Mouse (Mus musculus) liver, embryonic 14.5 days (tissue): ENCODE data around the gene Ppp2r1b. TPM values are rescaled to one million over a fixed set of nuclear protein-coding genes. Genes with fewer than 3 reads are reported as not detected.

Source experiments
- ATAC-seq: fragments of 200-750 bp; cut with Nextera tagmentation; 2 replicates; pipeline ENCODE4 v1.8.0; 2017; ENCODE audit warnings: moderate number of reproducible peaks, mild to moderate bottlenecking, moderate library complexity; ENCODE audit not compliant: insufficient read depth
- DNase-seq, 3 experiments: peaks; one replicate each; pipeline ENCODE4 v3.0.0-alpha.2; 2012 to 2013; ENCODE audit warnings: low read depth in 3 of 3, low spot score in 3 of 3
- H3K27ac ChIP-seq: fragments of 300-500 bp; sonication (generic); 2 replicates; pipeline ENCODE4 v1.5.1; 2014; ENCODE audit warnings: moderate library complexity, mild to moderate bottlenecking, control low read depth, inconsistent platforms
- H3K27me3 ChIP-seq: fragments of 300-500 bp; sonication (generic); 2 replicates; pipeline ENCODE4 v1.6.1; 2014; ENCODE audit warnings: mild to moderate bottlenecking, low read length, moderate library complexity; ENCODE audit not compliant: control insufficient read depth, insufficient read depth
- H3K36me3 ChIP-seq: fragments of 300-500 bp; sonication (generic); replicated peaks from 2 replicates; pipeline ENCODE4 v1.6.1; 2014; ENCODE audit warnings: low read depth; ENCODE audit not compliant: control insufficient read depth, insufficient read depth
- H3K4me1 ChIP-seq, 2 experiments: fragments of 200-500 bp in 1 of 2; fragments of 300-500 bp in 1 of 2; sonication (generic) in 1 of 2; replicated peaks; 2 replicates each; pipeline ENCODE4 v1.6.1; 2012 to 2014; ENCODE audit warnings: antibody characterized with exemption in 1 of 2, inconsistent platforms in 1 of 2, low read length in 1 of 2; ENCODE audit not compliant: control insufficient read depth in 2 of 2, insufficient read depth in 2 of 2
- H3K4me2 ChIP-seq: fragments of 300-500 bp; sonication (generic); 2 replicates; pipeline ENCODE4 v1.6.1; 2014; ENCODE audit warnings: low read depth, mild to moderate bottlenecking, control low read depth, moderate library complexity
- H3K4me3 ChIP-seq, 2 experiments: fragments of 200-500 bp in 1 of 2; fragments of 300-500 bp in 1 of 2; sonication (generic) in 1 of 2; 2 replicates each; pipeline ENCODE4 v1.5.1; 2012 to 2014; ENCODE audit warnings: low read depth in 2 of 2, low read length in 2 of 2, mild to moderate bottlenecking in 2 of 2, control low read depth in 1 of 2, inconsistent platforms in 1 of 2, moderate library complexity in 1 of 2; ENCODE audit not compliant: insufficient read depth in 1 of 2
- H3K9ac ChIP-seq: fragments of 300-500 bp; sonication (generic); replicated peaks from 2 replicates; pipeline ENCODE4 v1.6.1; 2014; ENCODE audit warnings: mild to moderate bottlenecking, control low read depth, moderate library complexity
- H3K9me3 ChIP-seq: fragments of 300-500 bp; sonication (generic); 2 replicates; pipeline ENCODE4 v1.6.1; 2016; ENCODE audit warnings: low read length, mixed read lengths; ENCODE audit not compliant: control insufficient read depth
- CTCF ChIP-seq: IDR thresholded peaks from 2 replicates; pipeline ENCODE4 v1.5.1; 2016; ENCODE audit warnings: antibody characterized with exemption, low read depth, control low read depth
- EP300 ChIP-seq: IDR thresholded peaks from 2 replicates; pipeline ENCODE4 v1.6.1; 2016; ENCODE audit warnings: antibody characterized with exemption, low read depth
- WGBS: fragments of 180-500 bp; shearing (Covaris S2); extraction: QIAGEN DNeasy Blood & Tissue Kit; methylation state at CpG from one replicate; pipeline ENCODE4 v1.1.7; 2014; ENCODE audit not compliant: insufficient replicate concordance; 5-methylcytosine and 5-hydroxymethylcytosine counted together
- polyA plus RNA-seq, 2 experiments: library from polyadenylated mRNA; depleted of rRNA in 1 of 2; stranded (reverse) in 1 of 2; unstranded in 1 of 2; fragments of >200 nt; fragmentation: Nextera tagmentation in 1 of 2; extraction: Ambion mirVana in 1 of 2; gene quantifications; 2 replicates each; pipeline versions ENCODE4 v1.2.1 to v1.2.3; 2012 to 2014

Ppp2r1b gene
- polyA plus RNA-seq, 2 experiments, result 27.7 to 69.1 TPM

- DNase-seq (peak; percentile 65 to 76 (median 68)), ATAC-seq (peak; percentile 80)
- Histone ChIP-seq H3K9me3 (no peaks in the 10 kb centered on the region), H3K4me3 (peak overlapping the region in 1 of 2 experiments; percentile 26; a peak in 1 of 4 replicates), H3K27me3 (no peaks in the 10 kb centered on the region), H3K9ac (peak overlapping the region; percentile 43; the same call in 1 of the 2 replicates), H3K4me2 (peak overlapping the region; percentile 61), H3K36me3 (peaks cover 3% of the 10 kb centered on the region; the same call in 1 of the 2 replicates), H3K27ac (peak overlapping the region; percentile 87), H3K4me1 (peaks cover 45% of the 10 kb centered on the region in 2 experiments)
- peak; percentile 88 for TF ChIP-seq EP300
- no peak for TF ChIP-seq CTCF
Observed at GRCm38 (mm10) chr9:50924454-50924853, 79.4 kb downstream of the Ppp2r1b start.

DNA sequence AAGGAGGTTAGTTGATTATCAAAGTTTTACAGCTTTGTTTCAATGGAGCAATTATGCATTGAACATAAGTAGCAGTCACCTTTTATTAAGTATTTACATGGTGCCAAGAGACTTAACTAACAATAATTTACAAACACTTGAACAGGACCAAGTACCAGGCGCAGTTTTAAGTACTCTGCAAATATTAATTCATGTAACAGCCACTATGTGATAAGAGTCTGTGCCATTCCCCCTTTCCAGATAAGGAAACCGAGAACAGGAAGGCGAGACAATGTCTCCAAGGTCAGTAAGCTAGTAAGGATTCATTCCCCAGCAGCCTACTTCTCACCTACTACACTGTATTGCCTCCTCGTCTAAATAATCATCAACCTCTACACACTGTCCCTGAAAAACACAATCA is 80.7 kb downstream of the Ppp2r1b start:
- 17% methylated on average over 4 of the region's 4 CpGs for WGBS
- H3K4me1 ChIP-seq, result peaks cover 38 to 42% of the 10 kb centered on the region in 2 experiments

DNA sequence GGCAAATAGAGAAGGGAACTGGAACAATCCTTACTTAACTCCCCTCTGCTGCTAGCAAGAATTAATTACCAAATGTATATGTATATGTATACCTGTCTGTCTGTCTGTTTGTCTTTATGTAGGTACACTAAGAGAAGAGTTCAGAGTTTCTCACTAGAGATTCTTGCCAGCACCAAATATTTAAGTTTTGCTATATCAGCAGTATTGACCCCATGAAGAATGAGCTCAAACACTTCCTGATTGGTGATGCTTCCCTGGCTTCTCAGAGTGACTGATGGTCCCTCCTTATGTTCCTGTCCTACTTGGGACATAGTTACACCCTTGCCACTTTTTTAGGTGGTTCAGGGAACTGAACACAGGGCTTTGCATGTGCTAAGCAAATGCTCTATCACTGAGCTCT is 84.9 kb downstream of the Ppp2r1b start:
- Histone ChIP-seq H3K36me3 (peaks cover 3% of the 10 kb centered on the region), H3K4me2 (no peak overlapping the region), H3K9me3 (no peaks in the 10 kb centered on the region), H3K4me3 (no peak overlapping the region), H3K9ac (no peak overlapping the region), H3K27me3 (no peaks in the 10 kb centered on the region), H3K27ac (no peak overlapping the region), H3K4me1 (peaks cover 11 to 17% of the 10 kb centered on the region in 2 experiments)
- TF ChIP-seq CTCF (no peak), EP300 (no peak)
- DNase-seq (no peak), ATAC-seq (no peak)

More for the DNA sequence above, 80.7 kb downstream of the Ppp2r1b start:
- H3K27ac ChIP-seq, result peak overlapping the region; percentile 51
- peak; percentile 58; the same call in 1 of the 2 replicates for TF ChIP-seq EP300
- no peak for TF ChIP-seq CTCF
- peak in 2 of 3 experiments; percentile 17 to 22 for DNase-seq
- no peak overlapping the region for H3K4me3 ChIP-seq
- no peaks in the 10 kb centered on the region for H3K27me3 ChIP-seq
- H3K36me3 ChIP-seq, result peaks cover 3% of the 10 kb centered on the region; the same call in 1 of the 2 replicates
- ATAC-seq, result peak; percentile 16; the same call in 1 of the 2 replicates
- H3K9me3 ChIP-seq, result no peaks in the 10 kb centered on the region
- peak overlapping the region; percentile 10; the same call in 1 of the 2 replicates for H3K9ac ChIP-seq
- peak overlapping the region; percentile 40 for H3K4me2 ChIP-seq

GRCm38 (mm10) chr9:50941804-50942401 is 96.8 kb downstream of the Ppp2r1b start:
- H3K4me3 ChIP-seq, result no peak overlapping the region
- 27% methylated on average over 3 of the region's 3 CpGs for WGBS

GRCm38 (mm10) chr9:50942711-50943110 is 97.6 kb downstream of the Ppp2r1b start:
- DNase-seq (no peak), ATAC-seq (no peak)
- no peaks in the 10 kb centered on the region for H3K36me3 ChIP-seq
- H3K4me1 ChIP-seq, result peaks cover 3 to 8% of the 10 kb centered on the region in 2 experiments; a peak in 3 of 4 replicates
- H3K4me3 ChIP-seq, result no peak overlapping the region
- no peak overlapping the region for H3K9ac ChIP-seq
- no peaks in the 10 kb centered on the region for H3K27me3 ChIP-seq
- H3K4me2 ChIP-seq, result no peak overlapping the region
- no peak overlapping the region for H3K27ac ChIP-seq
- H3K9me3 ChIP-seq, result no peaks in the 10 kb centered on the region
- no peak for TF ChIP-seq EP300
- no peak for TF ChIP-seq CTCF
- WGBS, result 79% methylated on average over 2 of the region's 2 CpGs

More at GRCm38 (mm10) chr9:50941804-50942401, 96.8 kb downstream of the Ppp2r1b start:
- TF ChIP-seq CTCF (no peak), EP300 (no peak)
- Histone ChIP-seq H3K9ac (no peak overlapping the region), H3K27me3 (no peaks in the 10 kb centered on the region), H3K27ac (no peak overlapping the region), H3K9me3 (no peaks in the 10 kb centered on the region), H3K4me1 (peaks cover 3 to 5% of the 10 kb centered on the region in 2 experiments; a peak in 2 of 4 replicates), H3K4me2 (no peak overlapping the region), H3K36me3 (no peaks in the 10 kb centered on the region)
- no peak for ATAC-seq
- no peak for DNase-seq

Other genes starting within 250 kb of the Ppp2r1b start
- 167 and 179 TPM in 2 replicates for gene Sdhd, start 241.5 kb upstream of the Ppp2r1b start, polyA plus RNA-seq (2012; rRNA removed)
- gene Sdhd, start 241.5 kb upstream of the Ppp2r1b start, polyA plus RNA-seq (2014; fragmentation: Nextera tagmentation; extraction: Ambion mirVana), result 322 and 337 TPM in 2 replicates
- 111 and 153 TPM in 2 replicates for gene Timm8b, start 241.4 kb upstream of the Ppp2r1b start, polyA plus RNA-seq (2012; rRNA removed)
- 248 and 263 TPM in 2 replicates for gene Timm8b, start 241.4 kb upstream of the Ppp2r1b start, polyA plus RNA-seq (2014; fragmentation: Nextera tagmentation; extraction: Ambion mirVana)
- gene Pih1d2, start 228.0 kb upstream of the Ppp2r1b start, polyA plus RNA-seq (2012; rRNA removed), result 0.18 and 0.78 TPM in 2 replicates
- gene Pih1d2, start 228.0 kb upstream of the Ppp2r1b start, polyA plus RNA-seq (2014; fragmentation: Nextera tagmentation; extraction: Ambion mirVana), result 0.56 and 1.4 TPM in 2 replicates
- 2.9 and 4.7 TPM in 2 replicates for gene Nkapd1, start 227.8 kb upstream of the Ppp2r1b start, polyA plus RNA-seq (2012; rRNA removed)
- 7.0 and 7.3 TPM in 2 replicates for gene Nkapd1, start 227.8 kb upstream of the Ppp2r1b start, polyA plus RNA-seq (2014; fragmentation: Nextera tagmentation; extraction: Ambion mirVana)
- 7.0 and 14.4 TPM in 2 replicates for gene Dlat, start 185.5 kb upstream of the Ppp2r1b start, polyA plus RNA-seq (2012; rRNA removed)
- gene Dlat, start 185.5 kb upstream of the Ppp2r1b start, polyA plus RNA-seq (2014; fragmentation: Nextera tagmentation; extraction: Ambion mirVana), result 32.0 and 35.7 TPM in 2 replicates
- gene Dixdc1, start 105.8 kb upstream of the Ppp2r1b start, polyA plus RNA-seq (2012; rRNA removed), result 0.56 and 0.57 TPM in 2 replicates
- gene Dixdc1, start 105.8 kb upstream of the Ppp2r1b start, polyA plus RNA-seq (2014; fragmentation: Nextera tagmentation; extraction: Ambion mirVana), result 0.84 and 1.2 TPM in 2 replicates
- gene 2310030G06Rik, start 98.8 kb upstream of the Ppp2r1b start, polyA plus RNA-seq (2012; rRNA removed), result 1.8 and 2.2 TPM in 2 replicates
- 2.1 and 2.3 TPM in 2 replicates for gene 2310030G06Rik, start 98.8 kb upstream of the Ppp2r1b start, polyA plus RNA-seq (2014; fragmentation: Nextera tagmentation; extraction: Ambion mirVana)
- gene Cryab, start 94.0 kb upstream of the Ppp2r1b start, polyA plus RNA-seq (2012; rRNA removed), result 1.7 and 2.7 TPM in 2 replicates
- 4.5 and 4.7 TPM in 2 replicates for gene Cryab, start 94.0 kb upstream of the Ppp2r1b start, polyA plus RNA-seq (2014; fragmentation: Nextera tagmentation; extraction: Ambion mirVana)
- gene Hspb2, start 92.9 kb upstream of the Ppp2r1b start, polyA plus RNA-seq (2012; rRNA removed), result 0.20 and 0.35 TPM in 2 replicates
- not detected in 2 replicates for gene Hspb2, start 92.9 kb upstream of the Ppp2r1b start, polyA plus RNA-seq (2014; fragmentation: Nextera tagmentation; extraction: Ambion mirVana)
- gene Fdxacb1, start 77.1 kb upstream of the Ppp2r1b start, polyA plus RNA-seq (2012; rRNA removed), result 4.0 and 5.2 TPM in 2 replicates
- 9.4 and 12.8 TPM in 2 replicates for gene Fdxacb1, start 77.1 kb upstream of the Ppp2r1b start, polyA plus RNA-seq (2014; fragmentation: Nextera tagmentation; extraction: Ambion mirVana)
- 10.1 and 10.8 TPM in 2 replicates for gene Alg9, start 70.3 kb upstream of the Ppp2r1b start, polyA plus RNA-seq (2012; rRNA removed)
- 12.7 and 13.5 TPM in 2 replicates for gene Alg9, start 70.3 kb upstream of the Ppp2r1b start, polyA plus RNA-seq (2014; fragmentation: Nextera tagmentation; extraction: Ambion mirVana)
- 11.4 and 11.5 TPM in 2 replicates for gene 1110032A03Rik, start 69.8 kb upstream of the Ppp2r1b start, polyA plus RNA-seq (2012; rRNA removed)
- 15.8 and 16.9 TPM in 2 replicates for gene 1110032A03Rik, start 69.8 kb upstream of the Ppp2r1b start, polyA plus RNA-seq (2014; fragmentation: Nextera tagmentation; extraction: Ambion mirVana)
- 6.9 and 8.7 TPM in 2 replicates for gene Sik2, start 163.8 kb downstream of the Ppp2r1b start, polyA plus RNA-seq (2012; rRNA removed)
- gene Sik2, start 163.8 kb downstream of the Ppp2r1b start, polyA plus RNA-seq (2014; fragmentation: Nextera tagmentation; extraction: Ambion mirVana), result 7.8 and 8.3 TPM in 2 replicates
- not detected in 2 replicates for gene Btg4, start 215.6 kb downstream of the Ppp2r1b start, polyA plus RNA-seq (2012; rRNA removed)
- not detected in 2 replicates for gene Btg4, start 215.6 kb downstream of the Ppp2r1b start, polyA plus RNA-seq (2014; fragmentation: Nextera tagmentation; extraction: Ambion mirVana)
- 0.38 and 0.45 TPM in 2 replicates for gene Layn, start 231.8 kb downstream of the Ppp2r1b start, polyA plus RNA-seq (2012; rRNA removed)
- gene Layn, start 231.8 kb downstream of the Ppp2r1b start, polyA plus RNA-seq (2014; fragmentation: Nextera tagmentation; extraction: Ambion mirVana), result 1.1 and 1.6 TPM in 2 replicates